In genomic region chr5:123749065-123750064, GRCm38 (mm10) we compare ENCODE assay signal across 8 mouse cellular contexts. TPM values are rescaled to one million over a fixed set of nuclear protein-coding genes. Genes with fewer than 3 reads are reported as not detected.
DNase-seq lines count a peak whose midpoint lies in the region; ATAC-seq and TF ChIP-seq lines count a peak whose summit lies in the region.

Gene Rsrc2 (minus strand): TSS chr5:123749414.
Gene Kntc1 (plus strand): TSS chr5:123749716.

- peak within 1 kb of the TSS; percentile 98 for H3K27ac ChIP-seq in embryonic facial prominence, embryonic 13.5 days
- H3K27ac ChIP-seq in kidney, adult 2 months (ENCODE audit: insufficient read depth, low read depth, low read length), result peak within 1 kb of the TSS; percentile 90
- peak within 1 kb of the TSS; percentile 99 for H3K27ac ChIP-seq in limb, embryonic 12.5 days
- H3K27ac ChIP-seq in midbrain, embryonic 15.5 days, result peak within 1 kb of the TSS; percentile 99
- H3K27ac ChIP-seq in spleen, adult 2 months (ENCODE audit: insufficient read depth, low read length), result peak within 1 kb of the TSS; percentile 99

- TF ChIP-seq CTCF in kidney, adult 2 months (conservative IDR thresholded peaks at IDR 0.05; ENCODE audit: insufficient read depth, insufficient read length, low read depth, low read length), result no peak
- no peak for TF ChIP-seq CTCF in spleen, adult 2 months (IDR thresholded peaks at IDR 0.05; ENCODE audit: extremely low read depth, insufficient read depth, insufficient read length, insufficient replicate concordance)

- peak within 1 kb of the TSS; percentile 85 for H3K4me2 ChIP-seq in embryonic facial prominence, embryonic 13.5 days
- peak within 1 kb of the TSS; percentile 76 for H3K4me2 ChIP-seq in limb, embryonic 12.5 days
- peak within 1 kb of the TSS; percentile 76 for H3K4me2 ChIP-seq in midbrain, embryonic 15.5 days

- peak within 1 kb of the TSS; percentile 75 for H3K4me3 ChIP-seq in embryonic facial prominence, embryonic 13.5 days
- peak within 1 kb of the TSS; percentile 73 for H3K4me3 ChIP-seq in kidney, adult 2 months (ENCODE audit: insufficient read depth, low read depth, low read length)
- H3K4me3 ChIP-seq in limb, embryonic 12.5 days (replicated peaks), result peak within 1 kb of the TSS; percentile 76
- H3K4me3 ChIP-seq in midbrain, embryonic 15.5 days, result peak within 1 kb of the TSS; percentile 67
- H3K4me3 ChIP-seq in spleen, adult 2 months (ENCODE audit: extremely low read depth, insufficient read depth, insufficient read length), result peak within 1 kb of the TSS; percentile 88

- peak within 1 kb of the TSS; percentile 90 for H3K9ac ChIP-seq in embryonic facial prominence, embryonic 13.5 days
- peak within 1 kb of the TSS; percentile 85 for H3K9ac ChIP-seq in limb, embryonic 12.5 days (replicated peaks)
- peak within 1 kb of the TSS; percentile 76 for H3K9ac ChIP-seq in midbrain, embryonic 15.5 days

- WGBS in embryonic facial prominence, embryonic 13.5 days, result under 1% methylated on average over 63 of the region's 63 CpGs
- under 1% methylated on average over 63 of the region's 63 CpGs for WGBS in kidney, adult 2 months
- under 1% methylated on average over 63 of the region's 63 CpGs for WGBS in limb, embryonic 12.5 days
- under 1% methylated on average over 63 of the region's 63 CpGs for WGBS in midbrain, embryonic 15.5 days
- WGBS in spleen, adult 2 months, result under 1% methylated on average over 63 of the region's 63 CpGs

- peak; percentile 95 for ATAC-seq in embryonic facial prominence, embryonic 13.5 days (ENCODE audit: insufficient number of reproducible peaks, insufficient read depth, low FRiP score, low TSS enrichment, low read depth)
- ATAC-seq in limb, embryonic 12.5 days (ENCODE audit: insufficient number of reproducible peaks, insufficient read depth, low FRiP score, low TSS enrichment, low read depth), result peak; percentile 95
- ATAC-seq in midbrain, embryonic 15.5 days (replicated peaks), result peak; percentile 98

- H3K4me1 ChIP-seq in embryonic facial prominence, embryonic 13.5 days, result peaks cover 23% of the 10 kb centered on the region
- peaks cover 11% of the 10 kb centered on the region for H3K4me1 ChIP-seq in kidney, adult 2 months (ENCODE audit: control insufficient read depth, insufficient read depth, low read length)
- H3K4me1 ChIP-seq in limb, embryonic 12.5 days (replicated peaks), result peaks cover 30% of the 10 kb centered on the region
- peaks cover 31% of the 10 kb centered on the region for H3K4me1 ChIP-seq in midbrain, embryonic 15.5 days
- H3K4me1 ChIP-seq in spleen, adult 2 months (ENCODE audit: control insufficient read depth, insufficient read depth, insufficient read length), result no peaks in the 10 kb centered on the region; the same call in none of the 2 replicates

- no peaks in the 10 kb centered on the region for H3K9me3 ChIP-seq in embryonic facial prominence, embryonic 13.5 days
- H3K9me3 ChIP-seq in limb, embryonic 12.5 days, result no peaks in the 10 kb centered on the region
- H3K9me3 ChIP-seq in midbrain, embryonic 15.5 days, result no peaks in the 10 kb centered on the region

- peak; percentile 76 for TF ChIP-seq POLR2A in kidney, adult 2 months (IDR thresholded peaks at IDR 0.05; ENCODE audit: low read depth, low read length)
- peak; percentile 92 for TF ChIP-seq POLR2A in spleen, adult 2 months (IDR thresholded peaks at IDR 0.05; ENCODE audit: low read depth, low read length)

- no peaks in the 10 kb centered on the region for H3K27me3 ChIP-seq in embryonic facial prominence, embryonic 13.5 days
- H3K27me3 ChIP-seq in kidney, adult 2 months (replicated peaks; ENCODE audit: control insufficient read depth, insufficient read depth, low read length), result no peaks in the 10 kb centered on the region
- no peaks in the 10 kb centered on the region for H3K27me3 ChIP-seq in limb, embryonic 12.5 days
- H3K27me3 ChIP-seq in midbrain, embryonic 15.5 days (replicated peaks), result no peaks in the 10 kb centered on the region
- H3K27me3 ChIP-seq in spleen, adult 2 months (ENCODE audit: control insufficient read depth, insufficient read depth, low read length), result no peaks in the 10 kb centered on the region

- DNase-seq in 3134 (ENCODE audit: extremely low read depth, insufficient read length, low spot score), result peak; percentile 94
- peak; percentile 97 to 99 for DNase-seq in adrenal gland, postnatal 36 days
- DNase-seq in heart, adult 18-20 months, result peak; percentile 100
- DNase-seq in kidney, adult 2 months, result peak; percentile 100
- DNase-seq in spleen, adult 2 months (ENCODE audit: low read depth in 1 of 2, low spot score in 2 of 2), result peak; percentile 97 to 99

- H3K36me3 ChIP-seq in embryonic facial prominence, embryonic 13.5 days, result peaks cover 22% of the 10 kb centered on the region
- peaks cover 3% of the 10 kb centered on the region; the same call in 1 of the 2 replicates for H3K36me3 ChIP-seq in kidney, adult 2 months (ENCODE audit: control insufficient read depth, insufficient read depth, low read length)
- peaks cover 28% of the 10 kb centered on the region for H3K36me3 ChIP-seq in limb, embryonic 12.5 days
- H3K36me3 ChIP-seq in midbrain, embryonic 15.5 days (replicated peaks), result peaks cover 5% of the 10 kb centered on the region; the same call in 1 of the 2 replicates
- peaks cover 8% of the 10 kb centered on the region; the same call in 1 of the 2 replicates for H3K36me3 ChIP-seq in spleen, adult 2 months (ENCODE audit: control insufficient read depth, insufficient read depth, low read length)

RNA-seq across cellular contexts. Expression of gene Rsrc2, which starts in this region (rescaled TPM):
- total RNA-seq in adrenal gland, postnatal 36 days (2021), result 10 to 100 TPM; 65.6 to 81.8 TPM
- polyA plus RNA-seq in embryonic facial prominence, embryonic 13.5 days (2015; fragmentation: Nextera tagmentation; extraction: Ambion mirVana), result 168 and 177 TPM in 2 replicates
- total RNA-seq in heart, adult 18-20 months (2021), result 10 to 100 TPM; 35.7 to 39.7 TPM
- polyA plus RNA-seq in kidney, adult 2 months (2012; rRNA removed), result 9.3 and 13.0 TPM in 2 replicates
- 163 and 175 TPM in 2 replicates for polyA plus RNA-seq in limb, embryonic 12.5 days (2016; fragmentation: Nextera tagmentation; extraction: Ambion mirVana)
- polyA plus RNA-seq in midbrain, embryonic 15.5 days (2015; fragmentation: Nextera tagmentation; extraction: Ambion mirVana), result 127 and 147 TPM in 2 replicates
- 9.0 and 11.3 TPM in 2 replicates for polyA plus RNA-seq in spleen, adult 2 months (2012; rRNA removed)

RNA-seq across cellular contexts. Expression of gene Kntc1, which starts in this region (rescaled TPM):
- total RNA-seq in adrenal gland, postnatal 36 days (2021), result 1 to 10 TPM; 1.4 to 4.0 TPM
- 32.3 and 36.6 TPM in 2 replicates for polyA plus RNA-seq in embryonic facial prominence, embryonic 13.5 days (2015; fragmentation: Nextera tagmentation; extraction: Ambion mirVana)
- under 1 TPM; 0.31 to 0.97 TPM for total RNA-seq in heart, adult 18-20 months (2021)
- polyA plus RNA-seq in kidney, adult 2 months (2012; rRNA removed), result 0.71 and 0.77 TPM in 2 replicates
- polyA plus RNA-seq in limb, embryonic 12.5 days (2016; fragmentation: Nextera tagmentation; extraction: Ambion mirVana), result 48.1 and 51.5 TPM in 2 replicates
- 3.8 and 3.9 TPM in 2 replicates for polyA plus RNA-seq in midbrain, embryonic 15.5 days (2015; fragmentation: Nextera tagmentation; extraction: Ambion mirVana)
- 1.5 and 2.1 TPM in 2 replicates for polyA plus RNA-seq in spleen, adult 2 months (2012; rRNA removed)

Comparison
In these comparisons a context has a peak if more than half of its experiments do, and no peak if none do; other contexts are left out.
1. Peak in every context shown above with its lines: DNase-seq, ATAC-seq, H3K4me3 ChIP-seq and H3K27ac ChIP-seq.